Mouse (Mus musculus): ENCODE results near the gene Hnrnpab.

DNA sequence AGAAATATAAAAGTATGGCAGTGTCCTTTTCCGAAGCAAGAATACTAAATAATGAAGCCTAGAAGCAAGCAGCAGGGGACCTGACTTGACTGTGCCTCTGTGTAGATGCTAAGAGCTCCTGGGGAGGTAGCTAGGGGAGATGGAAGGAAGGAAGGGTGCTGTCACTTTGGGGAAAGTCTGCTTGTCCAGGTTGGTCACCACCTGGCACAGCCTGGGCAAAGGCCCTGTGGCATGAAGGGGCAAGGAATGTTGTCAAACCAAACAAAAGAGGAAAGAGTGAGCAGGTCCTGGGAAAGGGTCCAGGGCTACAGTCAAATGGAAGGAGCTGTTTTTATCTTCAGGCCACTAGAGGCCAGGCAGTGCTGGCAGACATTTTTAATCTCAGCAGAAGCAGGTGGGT, 19.6 kb downstream of the Hnrnpab start:
- TF ChIP-seq POLR2A (IDR thresholded peaks at IDR 0.05; ENCODE audit: borderline replicate concordance, insufficient read depth, low read length) (no peak), CTCF (IDR thresholded peaks at IDR 0.05; ENCODE audit: borderline replicate concordance, insufficient read depth, low read depth, low read length) (no peak)

All from cerebellum, adult 2 months (tissue).